Mouse (Mus musculus) olfactory bulb, adult 2 months (tissue): Measurements from ENCODE around the gene Agpat1.

ENCODE experiments used
- CTCF ChIP-seq: fragments of 200-500 bp; IDR thresholded peaks from 2 replicates; pipeline ENCODE4 v1.5.1; 2012; ENCODE audit warnings: low read depth, mild to moderate bottlenecking, low read length, moderate library complexity; ENCODE audit not compliant: insufficient read depth
- POLR2A ChIP-seq: fragments of 200-500 bp; IDR thresholded peaks from 2 replicates; pipeline ENCODE4 v1.6.1; 2012; ENCODE audit warnings: mild to moderate bottlenecking, low read depth, low read length, moderate library complexity; ENCODE audit not compliant: insufficient read depth

- no peak for TF ChIP-seq CTCF
- no peak for TF ChIP-seq POLR2A
Observed at GRCm38 (mm10) chr17:34613830-34614229, 9.8 kb downstream of the Agpat1 start.
